Mouse (Mus musculus) common myeloid progenitor, adult 5-6 weeks (primary cell): ENCODE results near the gene Olfr434. TPM values are rescaled to one million over a fixed set of nuclear protein-coding genes. Genes with fewer than 3 reads are reported as not detected.
"Not testable (repeated sequence)": the region's sequence is repeated elsewhere in the genome, so short reads cannot be mapped to it uniquely, and the experiment has no call there.

ENCODE experiments used
- ATAC-seq: replicated peaks from 2 replicates; pipeline ENCODE4 v1.8.0; 2016; ENCODE audit warnings: low read depth, mild to moderate bottlenecking, moderate TSS enrichment, inconsistent platforms; ENCODE audit not compliant: poor library complexity, severe bottlenecking
- total RNA-seq: library from RNA; stranded (forward); fragments of 200-1000, 187-1606 nt; gene quantifications from 2 replicates; pipeline ENCODE4 v1.2.3, GENCODE M21; 2017

Olfr434 gene
- total RNA-seq, result not detected in 2 replicates

DNA sequence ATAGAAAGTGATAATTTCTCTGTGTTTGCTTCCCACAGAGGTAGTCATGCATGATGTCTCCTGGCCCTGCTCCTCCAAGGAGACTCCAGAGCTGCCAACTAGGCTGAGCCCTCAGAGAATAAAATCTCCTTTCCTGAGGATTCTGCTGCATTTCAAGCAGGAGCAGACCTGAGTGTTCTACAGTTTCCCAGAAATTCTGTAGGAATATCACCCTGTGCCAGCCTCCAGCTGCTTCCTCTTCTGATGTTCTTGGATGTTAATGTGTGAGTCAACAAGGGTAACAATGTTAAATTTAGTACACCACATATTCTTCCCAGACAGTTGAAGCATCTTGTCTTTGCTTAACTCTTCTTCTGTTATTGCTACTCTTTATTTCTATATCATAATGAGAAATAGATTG is at the start of gene Olfr434:
TSS of gene Olfr434 (plus strand) at position 149 of the 400 bp plus-strand sequence.
- not testable (repeated sequence) for ATAC-seq

DNA sequence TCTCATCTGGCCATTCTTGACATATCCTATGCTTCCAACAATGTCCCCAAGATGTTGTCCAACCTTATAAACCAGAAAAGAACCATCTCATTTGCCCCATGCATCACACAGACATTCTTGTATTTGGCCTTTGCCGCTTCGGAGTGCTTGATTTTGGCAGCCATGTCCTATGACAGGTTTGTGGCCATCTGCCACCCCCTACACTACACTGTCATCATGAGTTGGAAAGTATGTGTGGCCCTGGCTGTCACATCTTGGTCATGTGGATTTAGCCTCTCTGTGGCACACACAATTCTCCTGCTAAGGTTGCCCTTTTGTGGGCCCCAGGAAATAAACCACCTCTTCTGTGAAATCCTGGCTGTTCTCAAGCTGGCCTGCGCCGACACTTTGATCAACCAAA is 45.6 kb upstream of the Olfr434 start:
- ATAC-seq, result no peak

DNA sequence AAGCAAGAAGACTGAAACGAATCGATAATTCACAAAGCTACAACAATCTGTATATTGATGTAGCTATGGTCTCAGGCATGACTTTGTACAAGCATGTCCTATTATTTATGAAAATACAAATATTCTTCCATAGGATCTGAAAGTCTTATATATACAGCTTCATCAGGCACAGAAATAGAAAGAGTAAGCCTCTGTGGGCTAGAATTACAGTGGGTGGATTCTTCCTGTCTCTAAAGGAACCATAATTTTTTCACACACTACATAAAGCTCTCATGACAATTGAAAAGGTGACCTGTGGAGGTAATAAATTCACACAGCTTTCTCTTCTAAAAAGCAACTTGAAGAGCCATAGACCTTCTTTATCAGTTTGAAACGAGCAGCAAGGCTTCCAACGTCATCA is 41.0 kb upstream of the Olfr434 start, which contains the start of gene Olfr13:
TSS of gene Olfr13 (plus strand) at position 301 of the 400 bp plus-strand sequence.
- ATAC-seq, result no peak

DNA sequence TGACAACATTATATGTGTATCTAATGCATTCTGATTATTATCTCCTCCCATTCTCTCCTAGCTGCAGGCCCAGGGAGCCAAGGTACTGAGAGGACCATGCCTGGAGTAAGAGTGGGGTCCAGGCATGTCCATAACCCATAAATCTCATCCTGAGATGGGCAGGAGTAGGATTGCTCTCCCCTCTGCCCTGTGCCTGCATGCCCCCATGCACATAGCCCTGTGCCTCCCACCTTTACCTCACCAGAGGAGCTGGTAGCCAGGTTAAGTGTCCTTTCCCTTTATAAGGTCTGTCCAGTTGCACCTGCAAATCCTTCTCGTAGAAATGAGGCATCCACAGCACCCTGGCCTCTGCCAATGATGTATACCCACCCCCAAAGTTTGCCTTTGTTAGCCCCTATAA is 34.7 kb upstream of the Olfr434 start:
- no peak for ATAC-seq

DNA sequence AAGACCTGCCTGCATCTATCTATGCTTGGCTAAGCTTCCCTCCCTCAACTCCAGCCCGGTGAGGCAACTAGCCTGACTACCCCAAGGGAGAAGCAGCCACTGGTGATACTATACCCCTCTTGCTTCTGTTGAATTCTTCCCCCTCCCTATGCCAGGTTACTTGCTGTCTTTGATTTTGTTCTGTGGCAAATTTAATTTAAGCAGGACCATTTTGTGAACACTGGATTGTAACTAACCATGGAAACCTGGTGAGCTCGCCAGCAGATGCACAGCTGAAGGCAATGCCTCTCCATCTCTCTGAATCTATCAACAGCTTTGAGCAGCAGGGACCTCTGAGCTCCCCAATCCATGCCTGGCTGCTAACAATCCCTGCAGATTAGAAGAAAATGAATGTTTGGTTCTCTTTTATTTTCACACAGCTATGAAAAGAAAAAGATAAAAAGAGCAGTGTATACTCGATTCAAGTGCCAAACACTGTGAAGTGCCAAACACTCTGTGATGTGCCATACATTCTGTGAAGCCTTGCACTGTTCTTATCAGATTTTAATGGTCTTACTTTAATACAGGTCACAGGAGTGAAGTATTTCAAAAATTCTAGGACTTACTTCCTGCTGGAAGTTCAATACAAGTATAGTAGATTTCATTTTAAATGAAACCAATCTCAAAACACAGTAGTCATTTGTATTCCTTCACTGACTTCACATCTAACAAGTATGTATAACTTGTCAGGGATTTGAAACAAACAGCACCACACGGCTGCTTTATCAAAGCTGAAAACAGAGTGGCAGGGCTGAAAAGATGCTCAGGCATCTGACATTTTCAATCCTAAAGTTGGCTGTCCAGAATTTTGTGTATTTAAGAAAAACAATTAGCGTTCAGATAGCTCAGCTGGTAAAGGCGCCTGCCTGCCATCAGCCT is 34.0 kb upstream of the Olfr434 start:
- ATAC-seq, result no peak

DNA sequence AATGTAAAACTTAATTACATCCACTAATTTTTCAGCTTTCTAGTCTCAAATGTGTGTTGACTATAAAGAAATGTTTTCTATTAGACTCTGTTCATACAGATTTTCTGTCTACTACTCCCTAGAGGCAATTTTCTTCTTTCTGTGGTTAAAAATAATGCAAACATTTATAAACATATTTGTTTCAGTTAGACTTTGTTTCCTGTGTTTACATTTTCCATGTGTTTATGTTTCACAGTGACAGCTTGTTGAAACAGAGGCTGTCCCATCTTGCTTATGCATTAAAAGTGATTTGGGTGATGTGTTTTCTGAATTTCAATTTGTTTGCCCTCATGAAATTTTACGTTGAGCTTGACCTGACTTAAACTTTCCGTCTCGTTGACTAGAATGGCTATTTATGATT is 21.8 kb upstream of the Olfr434 start:
- ATAC-seq, result no peak

DNA sequence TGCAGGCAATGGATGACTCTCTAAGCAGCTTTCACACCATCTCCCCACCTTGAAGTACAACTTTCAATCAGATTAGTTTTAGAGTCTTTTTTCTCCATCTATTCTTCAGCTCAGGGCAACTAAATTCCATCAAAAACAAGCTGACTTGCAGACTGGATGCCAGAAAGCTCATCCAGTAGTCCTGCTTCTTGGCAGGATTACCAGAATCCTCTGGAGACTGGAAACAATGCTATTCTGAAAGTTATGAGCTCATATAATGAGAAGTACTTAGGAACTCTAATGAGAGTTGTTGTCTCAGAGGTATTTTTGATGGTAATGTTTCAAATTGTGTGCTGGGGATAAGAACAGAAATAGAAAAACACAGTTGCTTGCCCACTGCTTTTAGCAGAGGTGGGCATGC is 16.0 kb upstream of the Olfr434 start, which contains the start of gene Olfr435:
TSS of gene Olfr435 (plus strand) at position 366 of the 400 bp plus-strand sequence.
- no peak for ATAC-seq

DNA sequence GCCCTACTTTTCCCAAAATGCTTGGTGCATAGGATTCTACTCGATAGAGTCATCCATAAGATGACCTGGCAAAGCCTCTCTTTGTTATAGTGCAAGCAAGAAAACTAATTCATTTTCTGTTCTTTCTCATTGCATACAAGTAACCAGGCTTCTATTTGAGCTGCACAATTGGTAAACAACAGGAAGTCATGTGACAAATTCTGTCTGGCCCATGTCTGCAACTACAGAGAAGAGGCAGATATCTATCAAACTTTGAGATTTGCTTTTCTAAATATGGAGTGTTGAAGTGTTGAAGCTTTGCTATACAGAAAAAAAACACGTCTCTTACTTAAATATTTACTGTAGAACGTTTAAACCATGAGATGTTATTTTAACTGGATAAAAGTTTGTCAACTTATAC is 14.7 kb upstream of the Olfr434 start:
- no peak for ATAC-seq

DNA sequence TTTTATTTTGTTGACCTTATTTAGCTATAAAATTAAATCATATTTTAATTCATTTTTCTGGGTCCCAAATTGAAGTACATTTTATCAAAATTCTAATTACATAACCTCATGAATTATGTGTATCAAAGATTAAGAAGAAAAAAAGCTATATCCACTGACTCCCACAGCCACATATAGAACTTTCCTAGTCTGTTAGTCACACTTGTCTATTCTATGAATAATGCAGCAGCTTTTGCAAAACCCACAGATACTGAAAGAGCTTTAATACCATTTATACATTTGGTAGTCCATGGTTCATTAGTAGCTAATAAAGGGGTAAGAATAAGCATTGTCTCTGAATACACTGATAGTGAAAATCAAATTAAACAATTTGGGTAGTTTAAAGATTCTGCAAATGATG is 10.0 kb upstream of the Olfr434 start:
- ATAC-seq, result no peak

DNA sequence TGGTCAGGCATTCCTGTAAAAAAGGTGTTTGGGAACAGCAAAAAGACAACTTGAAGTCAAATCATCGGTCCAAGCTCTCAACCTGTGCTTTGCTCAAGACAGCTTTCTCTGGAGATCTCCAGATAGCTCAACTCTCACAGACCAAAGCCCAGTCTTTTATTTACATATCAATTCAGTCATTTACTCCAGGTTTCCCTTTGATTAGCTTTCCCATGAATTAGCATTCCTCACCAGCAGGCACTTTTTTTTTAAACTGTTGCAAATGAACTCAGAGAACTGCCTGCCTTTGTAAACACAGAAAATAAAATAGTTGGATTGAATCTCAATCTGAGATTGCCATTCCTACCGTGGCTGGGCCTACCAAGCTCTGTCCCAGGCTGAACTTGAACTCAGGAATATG is 7.5 kb upstream of the Olfr434 start:
- no peak for ATAC-seq

DNA sequence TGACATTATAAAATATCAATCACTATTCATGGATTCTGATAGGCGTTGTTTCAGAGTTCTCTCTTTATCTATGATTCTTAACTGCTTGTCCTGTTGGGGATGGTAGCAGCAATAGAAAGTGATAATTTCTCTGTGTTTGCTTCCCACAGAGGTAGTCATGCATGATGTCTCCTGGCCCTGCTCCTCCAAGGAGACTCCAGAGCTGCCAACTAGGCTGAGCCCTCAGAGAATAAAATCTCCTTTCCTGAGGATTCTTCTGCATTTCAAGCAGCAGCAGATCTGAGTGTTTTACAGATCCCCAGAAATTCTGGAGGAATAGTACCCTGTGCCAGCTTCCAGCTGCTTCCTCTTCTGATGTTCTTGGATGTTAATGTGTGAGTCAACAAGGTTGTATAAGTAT is 18.4 kb downstream of the Olfr434 start, which contains the start of gene Olfr47:
TSS of gene Olfr47 (plus strand) at position 275 of the 400 bp plus-strand sequence.
- ATAC-seq, result not testable (repeated sequence)

DNA sequence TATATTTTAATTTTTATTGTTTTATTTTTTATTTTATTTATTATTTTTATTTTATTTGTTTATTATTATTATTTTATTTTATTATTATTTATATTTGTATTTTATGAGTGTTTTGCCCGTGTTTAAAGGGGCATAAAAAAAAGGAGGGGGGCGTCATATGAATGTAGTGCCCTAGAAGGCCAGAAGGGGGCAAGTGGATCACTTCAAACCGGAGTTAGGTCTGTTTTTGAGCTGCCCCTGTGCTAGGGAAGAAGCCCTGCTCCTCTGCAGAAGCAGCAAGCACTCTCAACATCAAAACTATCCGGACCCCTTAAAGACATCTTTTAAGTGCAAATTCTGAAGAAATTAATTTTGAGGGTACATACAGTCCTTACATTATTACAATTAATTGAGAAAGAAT is 29.2 kb downstream of the Olfr434 start:
- peak; percentile 94 for ATAC-seq

DNA sequence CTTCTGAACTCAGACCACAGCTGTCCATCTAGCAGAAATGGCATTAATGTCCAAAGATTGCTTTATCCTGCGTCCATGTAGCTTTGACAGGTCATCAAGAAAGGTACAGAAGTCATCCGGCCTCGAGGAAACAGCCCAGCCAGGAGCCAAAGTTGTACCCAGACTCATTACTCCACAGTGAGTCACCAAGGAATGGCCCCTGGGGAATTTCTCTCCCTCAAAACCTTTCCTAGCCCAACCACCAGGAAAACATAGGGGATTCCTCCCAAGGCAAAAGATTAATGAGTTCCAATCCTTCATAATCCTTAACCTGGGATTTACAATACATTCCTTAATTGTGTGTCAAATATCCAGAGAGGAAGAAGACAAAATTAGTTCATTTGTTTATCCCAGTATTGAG is 34.6 kb downstream of the Olfr434 start:
- no peak for ATAC-seq

DNA sequence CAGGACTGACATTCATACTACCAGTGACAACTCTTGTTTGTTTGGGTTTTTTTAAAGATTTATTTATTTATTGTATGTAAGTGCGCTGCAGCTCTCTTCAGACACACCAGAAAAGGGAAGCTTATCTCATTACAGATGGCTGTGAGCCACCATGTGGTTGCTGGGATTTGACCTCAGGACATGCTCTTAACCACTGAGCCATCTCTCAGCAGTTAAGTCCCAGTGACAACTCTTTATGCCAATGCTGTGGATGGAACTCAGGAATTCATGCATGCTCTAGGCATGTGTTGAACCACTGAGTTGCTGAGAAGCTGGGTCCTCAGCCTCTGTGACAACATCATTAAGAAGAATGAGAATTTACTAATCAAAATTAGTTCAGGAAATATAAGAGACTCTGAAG is 40.2 kb downstream of the Olfr434 start:
- ATAC-seq, result peak; percentile 80

DNA sequence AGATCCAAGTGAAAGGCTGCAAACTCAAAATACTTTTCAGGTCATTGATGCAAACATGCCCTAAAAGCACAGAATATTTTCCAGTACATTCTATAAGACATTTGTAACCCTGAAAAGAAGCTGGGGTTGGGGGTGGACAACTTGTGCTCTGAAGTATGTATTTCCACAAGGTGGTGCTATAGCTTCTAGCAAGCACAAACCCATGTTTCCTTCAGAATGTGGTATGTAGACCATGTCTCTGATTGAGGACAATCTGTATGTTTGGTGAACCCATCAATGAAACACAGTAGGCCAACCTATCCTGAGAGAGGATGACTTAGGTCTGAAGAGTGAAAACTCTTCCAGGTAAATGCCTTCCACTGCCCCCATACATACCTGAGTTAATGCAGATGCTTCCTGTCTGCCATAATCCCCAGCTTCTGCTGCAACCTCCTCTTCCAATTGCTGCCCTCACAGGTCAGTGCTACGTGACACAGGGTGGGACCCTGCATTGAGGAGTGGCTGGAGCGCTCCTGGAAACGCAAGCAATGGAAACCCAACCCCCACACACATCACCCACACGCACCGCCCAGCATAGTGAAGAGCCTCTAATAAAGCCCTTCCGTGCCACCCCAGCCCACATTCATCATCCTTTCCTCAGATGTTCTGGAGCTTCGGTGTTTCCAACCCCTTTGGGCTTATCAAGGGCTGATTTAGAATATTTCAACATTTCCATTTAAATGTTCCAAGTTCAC is 41.5 kb downstream of the Olfr434 start:
- ATAC-seq, result peak; percentile 74

DNA sequence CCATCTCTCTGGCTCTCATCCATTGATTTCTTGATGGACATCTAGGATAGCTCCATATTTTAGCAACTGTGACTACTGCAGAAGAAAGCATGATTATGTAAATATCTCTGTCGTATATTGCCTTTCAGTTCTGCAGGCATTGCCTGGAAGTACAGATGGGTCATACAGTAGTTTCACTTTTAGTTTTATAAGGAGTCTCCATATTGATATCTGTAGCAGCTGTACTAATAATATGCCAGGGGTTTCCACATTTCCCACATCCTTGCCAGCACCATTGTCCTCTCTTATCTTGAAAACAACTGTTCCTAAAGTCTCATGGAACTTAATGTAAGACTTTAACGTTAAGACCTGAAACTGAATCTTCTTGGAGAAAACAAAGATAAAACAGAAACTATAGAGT is 47.9 kb downstream of the Olfr434 start:
- peak; percentile 38; the same call in 1 of the 2 replicates for ATAC-seq

DNA sequence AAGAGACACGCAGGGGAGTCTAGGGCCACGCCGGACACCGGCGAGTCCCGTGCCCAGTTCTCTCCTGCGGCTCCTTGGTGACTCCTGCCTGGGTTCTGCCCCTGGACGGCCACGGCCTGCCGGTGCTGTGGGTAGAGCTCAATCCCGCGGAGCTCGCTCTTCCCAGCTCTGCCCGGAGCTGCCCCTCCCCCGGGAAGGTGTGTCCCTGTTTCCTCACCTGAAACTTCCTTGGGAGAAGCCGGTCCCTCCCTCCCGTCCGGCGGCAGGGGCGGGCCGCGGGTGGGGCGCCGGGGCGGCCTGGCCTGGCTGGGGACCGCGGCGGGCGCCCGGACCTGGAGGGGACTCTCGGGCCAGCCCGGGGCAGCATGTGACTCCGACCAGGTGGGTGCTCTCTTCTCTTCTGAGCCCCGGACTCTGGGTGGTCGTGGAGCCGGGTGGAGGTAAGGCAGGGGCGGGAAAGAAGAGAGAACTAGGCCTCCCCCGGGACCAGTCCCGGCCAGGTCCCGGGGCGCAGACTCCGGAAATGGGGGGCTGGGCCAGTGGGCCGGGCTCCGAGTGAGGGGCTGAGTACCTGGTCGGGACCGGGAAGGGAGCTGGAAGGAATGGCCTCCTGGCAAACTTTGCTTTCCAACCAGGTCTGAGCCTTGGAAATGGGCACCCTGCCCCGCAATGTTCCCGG is 52.7 kb downstream of the Olfr434 start, which contains the start of gene Arhgef5:
TSS of gene Arhgef5 (plus strand) at position 220 of the 679 bp plus-strand sequence.
- ATAC-seq, result peak; percentile 41

DNA sequence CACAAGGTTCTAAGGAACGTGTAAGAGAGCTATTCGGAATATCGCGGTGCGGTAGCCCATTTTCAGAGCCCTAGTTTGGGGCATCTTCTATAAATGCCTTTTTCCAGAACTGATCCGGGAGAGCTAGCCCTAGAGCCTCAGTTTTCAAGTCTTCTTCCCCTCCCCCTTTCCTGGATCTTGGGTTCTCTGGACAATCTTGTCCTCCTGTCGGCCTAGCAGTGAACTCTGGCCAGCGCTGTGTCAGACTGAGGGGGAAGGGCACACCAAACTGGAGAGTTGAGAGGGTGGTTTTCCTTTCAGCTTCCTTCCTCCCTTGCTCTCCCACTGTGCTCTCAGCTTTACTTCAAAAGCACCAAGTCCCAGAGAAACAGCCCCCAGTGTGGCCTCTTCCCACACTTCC is 53.5 kb downstream of the Olfr434 start:
- peak; percentile 79 for ATAC-seq
